Mouse (Mus musculus) small intestine, adult 2 months (tissue): ENCODE data around the gene Rgs7bp.

ENCODE experiments used
- CTCF ChIP-seq: fragments of 200-500 bp; IDR thresholded peaks from 2 replicates; pipeline ENCODE4 v1.5.1; 2012; ENCODE audit warnings: low read depth, mild to moderate bottlenecking, control low read depth, inconsistent platforms, low read length, moderate library complexity, mixed read lengths; ENCODE audit not compliant: insufficient replicate concordance, insufficient read length; ENCODE audit errors: extremely low read depth
- POLR2A ChIP-seq: fragments of 200-500 bp; IDR thresholded peaks from 2 replicates; pipeline ENCODE4 v1.6.1; 2012; ENCODE audit warnings: low read depth, mild to moderate bottlenecking, control low read depth, inconsistent platforms, low read length, moderate library complexity

GRCm38 (mm10) chr13:104982781-104983353, 71.9 kb downstream of the Rgs7bp start:
- TF ChIP-seq CTCF (no peak), POLR2A (no peak)
